Mouse (Mus musculus): ENCODE measurements around the gene Aym1. TPM values are rescaled to one million over a fixed set of nuclear protein-coding genes. Genes with fewer than 3 reads are reported as not detected.

Aym1 gene
- polyA plus RNA-seq (2012) = not detected in 2 replicates

GRCm38 (mm10) chr5:113357186-113357585 lies at the start of gene Aym1:
TSS of gene Aym1 (plus strand) at chr5:113357294.

GRCm38 (mm10) chr5:113310377-113311003 lies 46.6 kb upstream of the Aym1 start, which contains the start of gene Sgsm1:
TSS of gene Sgsm1 (minus strand) at chr5:113310786.

Other genes starting within 250 kb of the Aym1 start
- 7.6 and 10.3 TPM in 2 replicates for gene 2900026A02Rik, start 136.1 kb upstream of the Aym1 start, polyA plus RNA-seq (2012)
- gene Tmem211, start 130.4 kb upstream of the Aym1 start, polyA plus RNA-seq (2012) = not detected in 2 replicates
- 0.16 and 1.3 TPM in 2 replicates for gene Sgsm1, start 46.5 kb upstream of the Aym1 start, polyA plus RNA-seq (2012)
- 0.06 and 0.16 TPM in 2 replicates for gene Wscd2, start 133.0 kb downstream of the Aym1 start, polyA plus RNA-seq (2012)